Mouse (Mus musculus): ENCODE measurements around the gene Urah.
A peak's percentile ranks its signal among the peaks of the same experiment; 100 is the strongest.

DNA sequence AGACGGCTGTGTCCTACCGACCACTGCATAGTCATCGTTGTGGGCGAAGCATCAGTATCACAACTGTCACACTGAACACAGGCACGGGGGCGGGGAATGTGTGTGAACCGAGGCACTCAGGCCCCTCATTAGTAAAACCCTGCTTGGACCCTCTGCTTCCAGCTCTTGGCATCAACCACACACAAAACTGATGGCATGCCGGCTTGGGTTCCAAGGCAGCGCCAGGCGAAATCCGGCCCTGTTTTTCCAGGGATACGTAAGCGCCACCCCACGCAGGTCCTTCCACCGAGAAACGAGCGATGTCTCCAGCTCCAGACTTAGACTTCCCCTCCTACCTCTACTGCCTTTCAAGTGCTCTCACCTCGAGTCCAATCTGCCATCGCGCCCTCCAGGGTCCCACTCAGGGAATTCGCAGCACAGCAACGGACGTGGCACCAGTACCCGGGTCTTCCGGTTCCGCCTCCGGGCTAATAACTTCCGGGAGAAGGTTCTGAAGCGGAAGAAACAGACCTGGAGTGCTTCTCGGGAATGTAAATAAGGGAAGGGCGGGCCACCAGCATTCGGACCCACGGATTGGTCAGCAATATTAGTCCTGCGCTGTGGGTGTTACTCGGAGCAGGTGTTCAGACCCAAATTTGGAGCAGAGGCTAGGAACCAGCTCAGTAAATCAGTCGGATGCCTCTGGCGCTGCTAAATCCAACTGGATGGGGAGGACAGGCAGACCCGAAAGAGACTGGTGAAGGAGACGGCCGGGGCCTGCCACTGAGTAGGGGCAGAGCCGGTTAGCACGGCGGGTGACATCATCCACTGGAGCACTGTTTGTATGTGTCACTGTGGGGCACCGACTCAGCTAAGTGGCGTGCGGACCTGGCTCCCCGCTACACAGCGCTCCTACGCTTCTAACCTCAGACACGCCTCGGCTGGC lies 21.3 kb downstream of the Urah start, which contains the start of gene Gm45785:
- peak; percentile 27; the same call in 1 of the 2 replicates for TF ChIP-seq CTCF (IDR thresholded peaks at IDR 0.05; ENCODE audit: low read depth)
- no peak for TF ChIP-seq EP300 (optimal IDR thresholded peaks at IDR 0.05)
